Mouse (Mus musculus): Measurements from ENCODE around the gene Nt5e.

Gene Nt5e

DNA sequence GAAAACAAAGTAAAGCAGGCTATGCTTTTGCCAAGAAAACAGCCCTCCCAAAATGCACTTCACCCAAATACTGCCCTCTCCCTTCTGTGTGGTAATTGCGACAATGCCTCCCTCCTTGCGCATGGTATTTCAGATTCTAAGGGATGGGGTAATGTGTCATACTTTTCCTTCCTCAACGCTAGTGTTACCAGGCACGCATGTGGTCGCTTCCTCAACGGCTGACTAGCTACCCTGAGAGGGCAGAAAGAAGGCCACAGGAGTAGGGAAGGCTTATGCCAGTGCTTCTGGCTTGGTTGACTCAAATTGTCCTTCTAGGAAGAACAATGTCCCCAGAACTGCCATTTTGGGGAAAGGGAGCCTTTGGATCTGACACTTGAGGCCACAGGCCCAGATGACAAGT, 21.6 kb downstream of the Nt5e start:
- DNase-seq = no peak

DNA sequence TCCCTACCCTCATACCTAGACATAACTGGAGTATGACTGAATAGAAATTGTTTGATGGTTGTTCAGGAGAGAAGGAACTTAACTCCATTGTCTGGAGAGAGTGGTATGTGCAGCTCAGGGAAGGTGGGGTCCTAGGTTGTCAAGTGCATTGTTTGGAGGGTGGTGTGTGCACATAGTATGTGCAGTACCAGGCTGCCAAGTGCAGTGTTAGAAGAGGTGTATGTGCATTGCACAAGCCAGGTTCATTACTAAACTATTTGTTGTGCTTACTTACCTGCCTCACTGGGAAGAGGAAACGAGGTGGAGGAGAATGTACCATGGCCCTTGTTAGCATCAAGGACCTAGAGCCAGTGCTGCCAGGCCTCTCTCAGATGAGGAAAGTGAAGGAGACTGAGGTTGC, 23.3 kb downstream of the Nt5e start:
- no peak for DNase-seq

DNA sequence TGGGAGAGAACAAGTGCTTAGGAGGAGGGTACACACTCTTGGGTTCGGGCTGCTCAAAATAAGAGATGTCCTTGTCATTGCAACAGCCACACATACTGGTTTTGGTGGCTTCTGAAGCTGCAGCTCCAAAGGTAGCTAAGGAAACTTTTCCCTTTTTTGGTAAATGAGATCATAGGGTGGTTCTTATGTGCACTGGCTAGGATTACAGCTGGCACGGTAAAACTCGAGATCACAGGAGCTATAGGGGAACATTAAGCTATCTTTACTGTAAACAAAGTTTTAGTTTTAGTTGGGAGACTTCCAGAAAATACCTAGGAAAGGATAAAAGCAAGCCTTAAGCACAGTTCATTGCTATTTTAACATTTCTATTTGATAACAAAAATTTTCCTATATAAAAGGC, 24.2 kb downstream of the Nt5e start:
- no peak for DNase-seq

DNA sequence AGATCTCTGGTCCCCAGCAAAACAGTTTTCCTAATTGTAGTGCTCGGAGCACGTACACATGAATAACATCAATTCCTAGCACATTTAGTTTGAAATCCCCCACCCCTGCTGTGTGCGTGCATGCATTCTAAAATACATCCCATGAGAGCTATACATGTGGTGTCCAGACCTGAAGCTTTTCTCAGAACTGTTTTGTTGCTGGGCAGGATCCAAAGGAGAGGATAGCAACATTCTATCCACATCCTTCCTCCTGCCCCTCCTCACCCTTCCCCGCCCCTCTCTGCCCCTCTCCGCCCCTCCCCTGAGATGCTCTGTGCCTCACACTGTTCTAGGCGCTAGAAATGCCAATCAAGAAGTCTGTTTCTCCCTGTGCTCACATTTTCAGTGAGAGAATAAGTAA, 25.7 kb downstream of the Nt5e start:
- DNase-seq = no peak

DNA sequence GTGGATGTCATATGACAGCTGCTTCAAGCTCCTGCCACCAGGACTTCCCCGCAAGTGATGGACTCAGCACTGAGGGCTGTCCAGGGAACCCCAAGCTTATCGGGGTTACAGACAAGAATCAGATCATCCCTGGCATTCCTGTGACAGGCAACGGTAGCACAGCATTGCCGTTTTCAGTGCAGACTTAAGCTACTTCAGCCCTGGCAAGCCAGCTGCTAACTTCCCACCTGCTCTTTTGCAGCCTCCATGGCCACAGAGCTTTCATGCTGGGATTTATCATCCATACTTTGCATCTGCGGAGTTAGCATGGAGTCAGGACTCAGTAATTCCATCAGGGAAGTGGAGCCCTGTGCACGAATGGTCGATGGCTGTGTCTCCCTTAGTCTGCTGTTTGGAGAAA, 26.5 kb downstream of the Nt5e start:
- no peak for DNase-seq

DNA sequence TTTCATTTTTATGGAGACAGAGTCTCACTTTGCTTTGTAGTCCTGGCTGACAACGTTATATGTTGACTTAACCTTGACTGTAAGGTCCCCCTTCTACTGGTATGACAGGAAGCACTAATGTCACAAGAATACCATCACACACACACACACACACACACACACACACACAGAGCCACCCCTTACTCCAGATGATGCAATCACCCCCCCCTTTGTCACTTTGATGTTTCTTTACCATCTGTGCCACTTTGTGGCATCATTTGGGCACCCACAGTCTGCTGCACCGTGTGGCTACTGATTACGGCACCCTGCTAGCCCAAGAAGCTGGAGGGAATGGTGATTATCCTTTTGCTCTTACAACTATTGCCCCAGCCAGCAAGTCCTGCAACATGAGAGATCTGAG, 30.2 kb downstream of the Nt5e start:
- no peak for DNase-seq

DNA sequence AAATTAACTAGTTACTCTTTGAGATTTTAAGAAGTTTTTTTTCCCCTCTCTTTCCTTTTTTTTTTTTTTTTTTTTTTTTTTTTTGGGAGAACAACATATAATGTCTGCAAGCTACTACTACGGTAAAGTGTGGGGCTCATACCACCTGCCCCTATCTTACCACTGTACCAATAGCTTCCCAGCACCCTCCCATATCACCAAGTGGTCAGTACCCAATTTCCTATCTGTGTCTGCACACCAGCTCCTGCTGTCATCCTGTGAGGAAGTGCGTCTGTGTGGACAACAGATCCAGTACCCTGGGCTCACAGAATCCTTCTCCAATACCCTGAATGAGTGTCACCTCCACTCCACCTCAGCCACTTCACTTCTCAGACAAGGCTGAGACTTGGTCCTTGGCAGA, 32.1 kb downstream of the Nt5e start:
- DNase-seq = no peak

DNA sequence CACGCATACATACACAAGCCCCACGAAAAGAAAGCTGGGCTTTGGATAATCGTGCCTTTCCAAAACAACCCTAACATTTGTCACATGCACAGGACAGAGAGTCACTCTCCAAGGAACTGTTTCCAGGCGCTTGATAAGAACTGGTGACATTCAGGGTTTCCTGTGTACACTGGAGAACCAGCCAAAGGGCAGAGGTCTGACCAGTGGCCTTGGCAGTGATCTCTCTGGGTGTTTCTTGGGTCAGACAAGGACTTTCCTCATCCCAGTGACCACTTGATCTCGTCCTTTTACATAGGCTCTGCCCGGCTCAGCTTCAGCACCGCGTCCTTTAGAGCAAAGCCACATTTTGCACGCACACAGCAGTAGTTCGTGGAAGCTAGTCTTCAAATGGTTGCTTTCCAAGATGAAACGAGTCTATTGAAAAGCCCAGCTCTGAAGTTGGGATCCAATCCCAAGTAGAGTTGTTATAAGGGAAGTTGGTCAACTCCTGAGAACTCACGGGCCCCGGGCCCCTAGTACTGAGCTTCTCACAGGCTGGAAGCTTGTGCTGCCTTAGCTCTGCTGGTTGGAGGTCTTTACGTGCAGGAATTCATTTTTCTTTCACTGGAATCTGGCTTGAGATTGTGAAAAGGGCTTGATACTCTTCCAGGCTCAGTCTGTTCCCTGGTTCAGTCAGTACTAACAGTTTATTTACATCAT, 34.4 kb downstream of the Nt5e start:
- DNase-seq = no peak

DNA sequence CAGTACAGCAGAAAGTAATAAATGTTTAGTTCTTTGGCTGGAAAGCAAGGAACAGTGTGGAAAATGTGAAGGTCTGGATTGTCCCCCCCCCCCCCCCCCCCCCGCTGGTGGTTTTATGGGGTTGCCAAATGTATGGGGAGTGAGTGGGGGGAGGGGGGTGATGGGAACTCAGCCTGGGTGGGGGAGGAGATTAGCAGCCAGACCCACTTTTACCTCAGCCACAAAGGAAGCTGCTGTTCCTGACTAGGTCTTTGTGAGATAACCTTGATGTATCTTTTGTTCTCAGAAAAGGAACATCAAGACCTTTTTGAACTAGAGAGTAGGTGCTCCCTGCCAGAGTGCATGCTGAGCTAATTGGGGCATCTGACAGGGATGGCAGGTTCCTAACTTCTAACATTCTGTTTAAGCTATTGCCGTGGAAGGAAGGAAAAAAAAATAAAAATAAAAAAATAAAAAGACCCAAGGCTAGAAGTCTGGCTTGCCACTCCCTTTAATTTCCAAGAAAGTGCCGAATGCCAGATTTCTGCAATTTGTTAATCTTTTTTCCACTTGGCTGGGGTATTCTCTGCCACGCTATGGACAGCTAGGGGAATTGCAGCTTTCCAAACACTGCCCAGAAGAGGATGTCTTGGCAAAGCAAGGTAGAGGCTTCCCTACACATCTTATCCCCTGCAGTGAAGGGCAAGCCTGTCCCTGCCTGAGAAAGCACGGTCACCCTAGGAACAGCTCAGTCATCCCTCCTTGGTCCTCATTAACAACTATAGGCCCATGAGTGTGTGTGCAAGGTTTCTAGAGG, 35.3 kb downstream of the Nt5e start:
- DNase-seq = no peak

DNA sequence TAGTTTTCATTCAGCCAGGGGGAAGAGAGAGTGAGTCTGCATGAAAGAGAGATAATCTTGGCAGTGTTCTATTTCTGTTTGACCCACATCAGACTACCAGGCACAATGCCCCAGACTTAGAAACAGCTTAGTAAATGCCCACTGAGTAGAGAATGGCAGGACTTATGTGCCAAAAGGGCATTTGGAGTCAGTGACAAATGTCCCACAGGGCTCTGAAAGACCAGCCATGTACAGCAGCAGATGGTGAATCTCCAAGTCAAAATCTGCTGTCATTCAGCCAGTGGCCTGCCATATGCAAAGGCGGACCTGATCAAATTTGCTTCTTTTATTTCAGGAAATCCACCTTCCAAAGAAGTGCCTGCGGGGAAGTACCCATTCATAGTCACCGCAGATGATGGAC, 36.1 kb downstream of the Nt5e start:
- DNase-seq = no peak

DNA sequence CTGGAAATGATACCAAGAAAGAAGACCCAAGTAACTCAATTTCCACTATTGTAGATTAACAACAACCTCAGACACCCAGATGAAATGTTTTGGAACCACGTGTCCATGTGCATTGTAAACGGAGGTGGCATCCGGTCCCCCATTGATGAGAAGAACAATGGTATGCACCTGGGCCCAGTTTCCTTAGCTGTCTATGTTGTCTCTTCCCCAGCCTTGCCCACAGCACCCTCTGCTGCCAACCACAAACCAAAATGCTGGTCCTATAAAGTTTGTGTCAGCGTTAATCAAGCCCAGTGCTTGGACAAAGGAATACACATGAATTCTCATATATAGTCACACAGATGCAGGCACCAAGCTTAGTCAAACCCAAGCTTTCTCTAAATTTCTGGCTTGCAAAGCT, 39.3 kb downstream of the Nt5e start:
- no peak for DNase-seq

DNA sequence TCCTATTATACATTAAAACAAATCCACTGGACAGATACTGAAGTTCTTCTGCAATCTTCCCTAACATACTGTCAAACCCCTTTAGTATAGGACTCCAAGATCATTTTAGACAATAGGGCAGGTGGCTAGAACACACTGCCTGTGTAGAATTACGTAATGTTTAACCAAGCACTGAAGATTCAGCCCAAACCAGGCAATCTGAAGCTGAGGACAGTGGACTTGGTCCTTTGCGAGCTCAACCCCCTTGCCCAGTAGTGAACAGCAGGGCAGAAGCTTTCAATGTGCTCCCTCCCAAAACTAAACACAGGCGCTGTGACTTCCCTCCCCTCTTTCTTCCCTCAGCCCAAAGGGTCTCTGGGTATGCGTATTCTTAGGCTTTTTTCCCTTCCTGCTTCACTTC, 39.8 kb downstream of the Nt5e start:
- no peak for DNase-seq

DNA sequence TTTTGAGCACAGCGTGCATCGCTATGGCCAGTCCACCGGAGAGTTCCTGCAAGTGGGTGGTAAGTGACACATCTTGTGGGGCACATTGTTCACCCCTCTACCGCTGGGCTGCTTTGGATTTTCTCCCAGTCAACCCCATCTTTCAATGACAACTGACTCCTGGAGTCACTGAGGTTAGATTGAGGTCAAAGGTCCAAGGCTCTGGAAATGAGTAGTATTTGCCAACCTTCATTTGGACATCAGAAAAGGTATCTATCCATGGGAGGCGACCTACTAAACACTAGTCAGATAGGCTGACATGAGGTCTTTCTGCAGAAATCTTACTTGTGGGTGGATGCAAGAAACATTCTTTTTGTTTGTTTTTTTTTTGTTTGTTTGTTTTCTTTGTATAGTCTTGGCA, 40.3 kb downstream of the Nt5e start:
- DNase-seq = no peak

DNA sequence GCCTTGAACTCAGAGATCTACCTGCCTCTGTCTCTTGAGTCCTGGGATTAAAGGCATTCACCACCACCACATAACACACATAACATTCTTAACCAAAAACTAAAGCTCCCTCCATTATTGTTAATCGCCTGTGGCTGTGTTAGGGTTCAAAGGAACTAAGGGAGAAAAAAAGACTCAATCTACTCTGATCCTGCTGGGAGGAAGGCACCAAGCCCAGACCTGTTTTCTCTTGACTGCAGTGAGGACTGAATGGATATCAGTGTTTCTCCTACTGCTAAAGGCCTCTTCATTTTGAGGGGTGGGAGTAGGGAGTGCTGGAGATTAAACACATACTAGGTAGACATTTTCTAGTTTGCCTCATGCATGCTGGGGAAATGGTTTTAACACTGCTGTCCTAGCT, 40.8 kb downstream of the Nt5e start:
- no peak for DNase-seq

DNA sequence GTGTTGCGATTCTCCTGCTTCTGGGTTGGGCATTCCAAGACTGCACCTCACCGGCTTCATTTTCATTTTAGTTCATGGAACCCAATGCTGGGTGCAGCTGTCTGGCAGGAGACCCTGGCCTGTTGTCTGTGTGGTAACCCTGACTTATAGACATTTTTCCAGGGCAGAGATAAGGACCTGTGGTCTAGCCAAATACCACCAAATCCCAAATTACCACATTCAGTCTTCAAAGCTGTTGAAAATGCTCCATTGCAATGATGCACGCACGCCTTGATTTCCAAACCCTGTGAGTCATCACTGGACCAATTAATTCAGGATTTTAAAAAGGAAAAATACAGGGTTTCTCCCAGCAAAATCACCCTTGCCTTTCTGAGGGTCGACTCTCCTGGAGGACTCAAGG, 41.5 kb downstream of the Nt5e start:
- DNase-seq = no peak

DNA sequence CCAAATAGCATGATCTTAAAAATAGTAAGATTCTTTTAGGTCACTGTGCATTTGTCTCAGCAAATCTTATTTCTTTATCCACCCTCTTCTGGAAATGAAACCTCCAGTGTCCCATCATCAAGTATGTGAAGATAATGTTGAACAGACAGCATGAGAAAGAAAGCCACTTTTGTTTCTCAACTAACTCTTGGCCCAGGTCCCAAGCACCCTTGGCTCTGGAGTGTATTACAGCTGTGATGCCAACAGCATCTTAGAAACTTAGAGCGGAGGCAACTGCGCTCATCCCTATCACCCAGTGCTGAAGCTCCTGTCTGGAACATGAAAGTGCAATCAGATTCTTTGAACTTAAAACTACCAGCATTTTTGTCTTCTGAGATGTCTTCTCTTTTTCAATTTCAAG, 42.7 kb downstream of the Nt5e start:
- DNase-seq = no peak

DNA sequence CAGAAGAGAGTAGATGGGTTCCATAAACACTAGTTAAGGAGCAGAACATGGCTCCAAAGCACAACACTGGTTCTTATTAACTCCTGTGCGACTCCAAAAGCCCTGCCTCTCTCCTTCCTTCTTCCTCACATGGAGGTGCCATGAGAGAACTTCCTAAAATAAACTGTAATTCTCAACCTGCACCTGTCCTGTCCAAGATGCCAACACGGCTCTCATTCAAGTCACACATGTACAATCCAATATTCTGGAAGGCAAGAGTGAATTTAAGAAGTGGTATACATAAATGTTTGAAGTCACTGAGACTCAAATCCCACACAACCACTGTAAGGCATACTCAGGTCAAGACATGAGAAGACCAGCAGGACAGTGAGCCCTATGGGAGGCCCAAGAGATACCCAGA, 44.2 kb downstream of the Nt5e start:
- DNase-seq = no peak

DNA sequence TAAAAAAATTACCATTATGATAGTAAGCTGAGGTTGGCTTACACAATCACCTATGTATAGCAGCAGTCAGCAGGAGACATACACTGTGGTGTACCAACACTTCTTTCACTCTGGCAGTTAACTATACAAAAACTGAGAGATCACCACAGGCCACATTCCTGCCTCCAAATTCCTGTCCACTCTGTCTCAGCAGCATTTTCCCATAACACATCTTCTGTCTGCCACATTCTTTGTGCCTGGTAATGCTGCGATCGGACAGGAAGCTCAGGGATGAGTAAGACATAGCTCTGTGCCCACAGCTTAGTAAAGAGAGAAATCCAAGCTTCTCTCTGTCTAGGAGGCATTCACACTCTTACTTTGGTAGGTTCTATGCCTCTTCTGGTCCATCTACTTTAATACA, 46.0 kb downstream of the Nt5e start:
- no peak for DNase-seq

DNA sequence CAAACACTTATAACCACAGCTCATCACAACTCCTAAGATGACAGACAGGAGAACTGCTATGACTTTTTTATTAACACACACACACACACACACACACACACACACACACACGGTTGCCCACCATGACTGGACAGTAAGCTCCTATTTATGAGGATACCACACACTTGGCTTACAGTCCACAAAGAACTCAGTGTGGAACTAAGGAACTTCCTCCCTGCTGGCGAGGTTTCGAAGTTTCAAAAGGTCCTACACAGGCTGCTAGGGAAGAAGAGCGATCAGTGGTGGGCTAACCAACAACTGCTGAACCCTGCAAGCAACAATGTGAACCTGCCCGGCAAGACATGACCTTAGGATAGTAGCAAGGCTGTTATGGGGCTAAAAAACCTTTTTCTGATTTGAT, 50.5 kb downstream of the Nt5e start:
- no peak for DNase-seq

DNA sequence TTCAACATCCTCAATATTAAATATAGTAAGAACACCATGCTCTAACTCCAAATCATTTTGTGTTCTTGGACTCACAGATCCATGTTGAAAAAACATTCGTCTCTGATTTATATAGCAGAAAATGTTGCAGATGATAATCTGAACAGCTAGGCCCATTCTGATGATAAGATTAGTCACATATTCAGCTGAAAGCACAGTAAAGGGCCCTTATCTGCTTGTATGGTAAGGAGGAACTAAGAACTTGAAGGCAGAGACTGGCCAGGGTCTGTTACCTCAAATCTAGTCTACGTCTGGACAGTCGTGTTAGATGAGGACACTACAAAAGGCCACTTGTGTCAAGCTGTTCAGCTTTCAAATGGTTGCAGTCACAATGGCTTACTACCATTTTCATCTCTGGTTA, 52.1 kb downstream of the Nt5e start:
- DNase-seq = no peak

DNA sequence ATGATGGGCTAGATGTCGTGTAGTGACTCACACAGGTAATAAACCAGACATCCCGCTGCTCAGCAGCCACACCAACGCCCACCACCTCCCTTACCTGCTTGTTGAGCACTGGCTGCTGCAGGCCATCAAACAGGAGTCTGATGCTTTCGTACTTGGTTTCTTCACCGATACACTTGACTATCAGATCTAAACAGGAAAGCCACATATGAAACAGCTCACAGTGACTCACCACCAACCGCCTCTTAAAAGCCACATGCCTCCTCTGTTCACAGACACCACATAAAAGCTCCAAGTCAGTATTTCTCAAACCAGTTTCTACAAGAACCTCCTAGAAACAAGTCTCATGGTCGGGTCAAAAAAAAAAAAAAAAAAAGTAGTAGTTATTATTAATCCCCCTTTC, 53.1 kb downstream of the Nt5e start:
- no peak for DNase-seq

DNA sequence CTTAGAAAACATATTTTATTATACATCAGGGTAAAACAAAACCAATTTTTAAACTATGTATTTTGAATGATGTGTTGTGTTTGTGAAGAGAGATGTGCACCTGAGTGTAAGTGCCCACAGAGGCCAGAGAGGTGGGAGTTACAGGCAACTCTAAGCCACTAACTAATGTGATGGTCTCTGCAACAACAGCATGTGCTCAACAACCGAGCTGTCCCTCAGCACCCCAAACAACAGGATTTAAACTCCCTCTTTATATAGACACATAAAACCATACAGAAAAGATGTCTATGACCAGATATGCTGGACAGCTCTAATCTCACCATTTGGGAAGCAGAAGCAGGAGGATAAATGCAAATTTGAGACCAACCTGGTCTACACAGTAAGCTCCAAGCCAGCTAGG, 53.5 kb downstream of the Nt5e start:
- DNase-seq = no peak

DNA sequence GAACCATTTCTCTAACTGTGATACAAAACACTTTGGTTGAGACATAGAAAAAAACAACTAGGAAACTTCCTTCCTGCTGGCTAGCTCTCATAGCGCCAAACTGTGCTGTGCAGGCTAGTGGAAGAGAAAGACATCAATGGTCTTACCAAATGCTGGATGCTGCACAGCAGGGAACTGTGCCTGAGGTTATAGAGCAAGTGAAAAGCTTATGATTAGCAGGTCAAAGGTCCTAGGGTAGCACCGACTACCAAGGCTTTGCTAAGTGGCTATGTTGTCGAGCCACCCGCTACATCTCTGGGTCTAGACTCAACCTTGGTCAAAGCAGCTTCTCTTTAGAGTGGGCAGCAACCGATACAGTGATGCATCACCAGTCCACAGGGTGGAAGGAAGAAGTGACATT, 61.8 kb downstream of the Nt5e start:
- DNase-seq = no peak

DNA sequence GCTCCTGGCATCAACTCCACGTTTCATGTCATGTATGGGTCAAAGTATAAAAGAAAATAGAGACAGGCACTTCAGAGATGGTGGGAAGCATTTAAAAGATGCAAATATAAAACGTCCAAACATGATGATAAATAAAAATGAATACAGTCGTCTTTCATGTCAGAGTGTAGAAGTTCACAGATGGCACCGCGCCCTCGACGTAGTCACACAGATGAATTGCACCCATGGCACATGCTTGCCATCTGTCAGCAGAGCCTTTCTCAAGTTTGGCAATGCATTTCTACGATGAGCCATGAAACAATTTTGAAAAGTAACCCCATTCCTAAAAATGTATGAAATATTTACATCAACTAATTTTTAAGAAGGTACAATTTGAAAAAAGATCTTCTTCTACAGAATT, 67.9 kb downstream of the Nt5e start:
- no peak for DNase-seq

DNA sequence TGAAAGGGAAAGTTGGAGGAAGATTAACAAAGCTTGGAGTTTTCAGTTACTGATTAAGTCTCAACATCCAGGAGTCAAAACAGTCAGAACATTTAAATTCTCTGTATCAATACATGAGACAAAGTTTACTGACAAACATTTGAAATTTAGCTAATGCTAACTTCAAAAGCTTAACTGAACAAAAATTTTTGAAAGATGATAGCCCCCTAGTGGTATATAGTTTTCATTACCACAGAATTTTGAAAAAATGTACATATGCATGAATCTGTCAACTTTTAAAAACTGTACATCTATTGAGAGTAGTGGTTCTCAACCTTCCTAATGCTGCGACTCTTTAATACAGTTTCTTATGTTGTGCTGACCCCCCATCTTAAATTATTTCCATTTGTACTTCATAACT, 71.5 kb downstream of the Nt5e start:
- DNase-seq = no peak
